Mouse (Mus musculus): ENCODE data around the gene Whrn.
A peak's percentile ranks its signal among the peaks of the same experiment; 100 is the strongest.

Whrn gene

DNA sequence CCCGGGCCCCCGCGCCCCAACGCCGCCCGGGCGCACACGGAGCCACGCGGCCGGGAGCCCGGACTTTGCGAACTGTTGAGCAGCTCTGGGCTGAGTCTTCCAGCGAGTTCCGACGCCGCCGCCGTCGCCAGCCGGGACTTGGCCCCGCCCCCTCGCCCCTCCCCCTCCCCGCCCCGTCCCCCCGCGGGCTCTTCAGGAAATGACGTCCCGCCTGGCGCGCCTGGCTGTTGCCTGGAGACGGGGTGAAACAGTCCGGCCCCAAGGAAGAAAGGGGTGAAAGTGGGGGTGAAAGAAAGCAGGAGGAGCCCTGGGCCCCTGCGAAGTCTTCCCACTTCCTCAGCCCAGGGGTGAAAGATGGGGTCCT, at the start of gene Whrn:
Gene Whrn, minus strand, starts transcription at position 77 of the 364 bp plus-strand sequence.
- DNase-seq (ENCODE audit: extremely low read depth, low read depth) = no peak

DNA sequence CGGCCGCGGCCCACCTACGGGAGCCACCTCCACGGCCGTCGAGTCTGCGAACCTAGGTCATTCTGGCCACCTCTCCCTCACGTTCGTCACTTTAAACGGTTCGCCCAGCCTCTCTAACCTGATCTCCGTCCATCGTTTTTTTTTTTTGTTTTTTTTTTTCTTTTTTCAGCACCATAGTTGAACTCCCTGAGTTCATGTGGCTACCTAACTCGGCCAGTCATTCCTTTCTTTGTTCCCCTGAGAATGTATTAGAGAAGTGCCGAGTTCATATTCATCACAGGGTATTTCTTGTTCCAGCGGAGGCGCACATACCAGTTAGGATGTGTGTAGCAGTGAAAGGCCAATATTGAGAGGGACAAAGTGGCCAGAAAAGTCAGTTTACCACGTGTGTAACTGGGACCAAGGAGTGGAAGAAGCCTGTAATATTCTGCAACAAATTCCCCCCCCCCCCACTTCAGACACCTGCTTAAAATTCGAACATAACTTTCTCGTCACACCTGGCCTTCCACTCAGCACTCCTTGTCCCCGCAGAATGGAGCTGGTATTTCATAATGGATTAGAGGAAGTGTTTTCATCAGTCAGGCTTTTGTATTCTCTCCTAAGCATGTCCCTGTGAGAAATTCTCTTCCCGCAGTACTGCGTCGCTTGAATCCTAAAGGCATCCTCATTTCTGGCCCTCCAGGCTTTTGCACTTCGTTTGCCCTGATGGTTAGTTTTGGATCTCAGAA, 49.6 kb upstream of the Whrn start:
- DNase-seq (ENCODE audit: extremely low read depth, low read depth) = peak; percentile 27

DNA sequence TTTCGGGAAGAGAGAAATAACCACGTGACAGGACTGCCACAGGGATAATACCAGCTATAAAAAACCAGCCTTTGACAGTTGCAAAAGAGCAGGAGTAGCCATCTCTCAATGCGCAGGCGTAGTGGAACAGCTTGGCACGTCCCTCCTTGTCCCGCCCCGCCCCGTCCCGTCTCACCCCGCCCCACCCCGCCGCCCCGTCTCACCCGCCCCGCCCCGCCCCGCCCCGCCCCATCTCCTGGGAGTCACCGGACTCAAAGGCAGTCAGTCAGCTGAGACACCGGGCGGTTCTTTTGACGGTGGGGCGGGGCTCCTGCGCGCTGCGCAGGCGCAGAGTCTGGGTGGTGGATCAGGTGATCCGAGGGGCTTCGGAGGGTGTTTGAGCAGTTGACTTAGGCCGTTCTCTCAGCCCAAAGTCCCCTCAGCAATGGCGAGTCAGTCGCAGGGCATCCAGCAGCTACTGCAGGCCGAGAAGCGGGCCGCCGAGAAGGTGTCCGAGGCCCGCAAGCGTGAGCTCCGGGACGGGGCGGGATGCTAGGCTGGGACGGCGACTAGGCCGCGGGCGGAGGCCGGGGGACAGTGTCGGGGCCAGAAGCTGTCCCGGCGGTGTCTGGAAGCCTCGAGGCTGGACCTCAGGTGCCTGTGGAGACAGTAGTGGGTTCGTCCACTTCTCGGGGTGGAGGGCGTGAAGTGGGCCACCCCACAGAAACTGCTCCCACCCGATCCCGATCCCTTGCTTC, 48.9 kb upstream of the Whrn start, which contains the start of gene Atp6v1g1:
Gene Atp6v1g1, plus strand, starts transcription at position 279 of the 737 bp plus-strand sequence.
- peak; percentile 71 for DNase-seq (ENCODE audit: extremely low read depth, low read depth)

GRCm38 (mm10) chr4:63543746-63544493, 48.1 kb upstream of the Whrn start:
- DNase-seq (ENCODE audit: extremely low read depth, low read depth) = no peak

GRCm38 (mm10) chr4:63542209-63542608, 46.4 kb upstream of the Whrn start:
- DNase-seq (ENCODE audit: extremely low read depth, low read depth) = no peak

- DNase-seq (ENCODE audit: extremely low read depth, low read depth) = no peak
Measured at GRCm38 (mm10) chr4:63537602-63538001, 41.8 kb upstream of the Whrn start.

GRCm38 (mm10) chr4:63530409-63530808, 34.6 kb upstream of the Whrn start:
- no peak for DNase-seq (ENCODE audit: extremely low read depth, low read depth)

DNA sequence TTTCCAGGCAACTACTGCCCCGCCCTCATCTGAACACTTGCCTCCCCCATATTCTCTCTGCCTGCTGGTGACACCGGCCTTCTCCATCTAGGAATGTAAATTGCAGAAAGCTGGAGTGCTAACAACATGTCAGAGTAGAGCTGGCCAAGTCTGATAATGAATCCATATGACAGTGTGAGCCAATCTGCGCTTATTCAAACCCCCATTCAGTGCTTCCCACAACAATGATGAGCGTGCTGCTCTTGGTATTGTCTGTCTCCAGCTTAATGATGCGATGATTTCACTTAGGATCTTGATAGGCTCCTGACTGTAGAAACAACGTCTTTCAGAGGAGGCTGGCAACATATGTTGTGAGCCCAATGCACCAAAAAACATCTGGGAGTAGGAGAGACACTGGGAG, 33.2 kb upstream of the Whrn start:
- no peak for DNase-seq (ENCODE audit: extremely low read depth, low read depth)

DNA sequence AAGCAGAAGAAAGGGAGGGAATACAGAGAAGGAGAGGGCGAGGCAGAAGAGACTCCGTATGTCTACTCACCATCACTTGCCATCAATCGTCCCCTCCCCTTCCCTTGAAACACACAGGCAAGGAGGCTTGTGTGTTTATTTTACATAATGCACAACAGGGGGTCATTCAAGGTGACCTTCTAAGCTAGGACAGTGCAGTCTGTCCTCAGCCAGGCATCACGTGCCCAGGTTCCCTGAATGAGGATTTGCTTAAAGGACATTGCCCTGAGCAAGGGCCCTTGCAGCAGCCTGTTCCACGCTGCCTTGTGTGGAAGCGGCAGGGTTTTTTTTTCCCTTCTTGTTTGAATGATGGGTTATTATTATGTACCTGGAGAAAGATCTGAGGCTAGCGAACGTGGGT, 29.7 kb upstream of the Whrn start:
- DNase-seq (ENCODE audit: extremely low read depth, low read depth) = no peak

GRCm38 (mm10) chr4:63521813-63522419, 26.1 kb upstream of the Whrn start:
- DNase-seq (ENCODE audit: extremely low read depth, low read depth) = no peak

DNA sequence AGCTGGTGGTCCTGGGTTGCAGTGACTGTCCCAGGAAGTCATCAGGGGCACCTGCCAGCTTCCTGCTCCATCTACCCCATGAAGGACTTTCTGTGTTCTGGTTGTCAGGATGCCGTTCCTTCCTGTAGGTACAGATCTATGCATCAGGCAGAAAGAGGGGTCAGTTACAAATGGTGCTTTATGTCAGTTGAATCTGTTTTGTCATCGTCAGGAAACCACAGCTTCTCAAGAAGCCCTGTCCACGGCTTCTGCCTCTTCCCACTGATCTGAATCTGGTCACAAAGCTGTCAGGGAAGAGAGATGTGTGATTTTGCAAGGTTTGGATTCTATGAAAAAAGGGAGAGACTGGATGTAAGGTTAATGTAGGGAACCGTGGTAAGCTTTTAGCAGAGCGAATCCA, 19.2 kb upstream of the Whrn start:
- DNase-seq (ENCODE audit: extremely low read depth, low read depth) = no peak

DNA sequence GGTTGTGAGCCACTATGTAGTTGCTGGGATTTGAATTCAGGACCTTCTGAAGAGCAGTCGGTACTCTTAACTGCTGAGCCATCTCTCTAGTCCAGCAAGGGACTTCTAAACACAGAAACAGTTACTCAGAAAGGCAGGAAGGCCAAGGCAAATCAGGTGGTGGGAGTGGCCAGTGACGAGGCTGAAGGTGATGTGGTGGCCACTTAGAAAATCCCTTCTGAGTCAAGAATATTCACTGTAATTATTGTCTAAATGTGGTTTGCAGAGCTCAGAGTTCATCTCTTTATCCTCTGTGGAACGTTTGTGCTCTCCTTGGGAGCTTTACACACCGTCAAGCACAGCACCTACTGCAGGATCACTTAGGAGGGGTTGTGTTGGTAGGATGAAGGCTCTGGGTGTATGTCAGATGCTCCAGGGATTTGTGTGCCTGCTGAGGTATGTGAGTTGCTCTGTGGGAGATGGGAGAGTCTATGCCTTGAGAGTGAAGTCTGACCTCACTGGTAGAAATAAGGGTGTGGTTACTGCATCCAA, 18.7 kb upstream of the Whrn start:
- DNase-seq (ENCODE audit: extremely low read depth, low read depth) = no peak

- no peak for DNase-seq (ENCODE audit: extremely low read depth, low read depth)
Measured at GRCm38 (mm10) chr4:63512921-63513320, 17.1 kb upstream of the Whrn start.

DNA sequence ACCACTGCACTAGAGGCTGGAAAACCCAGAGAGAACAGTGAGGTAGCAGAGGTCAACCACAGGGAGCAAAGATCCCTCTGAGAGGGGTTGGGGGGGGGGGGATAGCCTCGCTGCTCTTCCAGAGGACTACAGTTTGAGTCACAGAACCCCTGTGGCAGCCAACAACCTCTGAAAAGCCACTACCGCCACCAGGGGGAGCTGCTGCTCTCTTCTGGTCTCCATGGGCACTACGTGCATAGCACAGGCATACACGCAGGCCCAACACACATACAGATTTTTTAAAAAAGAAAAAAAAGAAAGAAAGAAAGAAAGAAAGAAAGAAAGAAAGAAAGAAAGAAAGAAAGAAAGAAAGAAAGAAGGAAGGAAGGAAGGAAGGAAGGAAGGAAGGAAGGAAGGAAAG, 12.4 kb upstream of the Whrn start:
- no peak for DNase-seq (ENCODE audit: extremely low read depth, low read depth)

GRCm38 (mm10) chr4:63507478-63507877, 11.7 kb upstream of the Whrn start:
- DNase-seq (ENCODE audit: extremely low read depth, low read depth) = no peak

GRCm38 (mm10) chr4:63503949-63504348, 8.2 kb upstream of the Whrn start:
- DNase-seq (ENCODE audit: extremely low read depth, low read depth) = no peak

DNA sequence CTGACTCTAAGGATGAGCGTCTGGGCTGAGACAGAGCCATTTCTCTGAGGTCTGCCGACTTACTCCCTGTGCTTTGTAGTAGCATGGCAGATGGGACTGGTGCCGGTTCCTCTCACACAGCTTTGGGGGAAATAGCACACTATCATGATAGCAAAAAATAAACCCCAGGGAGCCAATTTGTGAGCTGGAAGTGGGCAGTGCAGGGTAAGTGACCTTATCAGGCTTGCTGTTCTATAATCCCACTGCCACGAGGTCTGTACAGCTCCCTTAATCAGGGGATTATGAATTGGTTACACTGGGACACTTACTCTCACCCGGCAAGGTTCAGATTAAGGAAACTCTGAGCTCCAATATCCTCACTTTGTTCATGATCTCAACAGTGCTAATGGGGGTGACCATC, 5.3 kb upstream of the Whrn start:
- DNase-seq (ENCODE audit: extremely low read depth, low read depth) = no peak

DNA sequence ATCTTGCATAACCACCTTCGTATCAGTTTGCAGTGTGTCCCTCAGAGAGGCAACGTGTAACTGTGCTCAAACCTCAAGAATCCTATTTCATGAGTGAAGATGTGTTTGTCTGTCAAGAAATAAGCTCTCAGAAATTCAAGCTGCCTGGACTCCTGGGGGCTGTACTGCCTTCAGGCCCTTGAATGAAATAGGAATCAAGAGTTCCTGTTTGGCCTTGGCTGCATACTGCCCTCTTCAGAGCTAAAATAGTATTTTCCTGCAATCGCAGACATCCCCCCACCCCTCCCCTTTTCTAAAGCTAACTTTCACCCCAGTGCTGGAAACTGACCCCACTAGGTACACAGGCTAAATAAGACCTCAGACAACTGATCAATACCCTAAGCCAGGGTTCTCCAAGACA, 2.6 kb upstream of the Whrn start:
- no peak for DNase-seq (ENCODE audit: extremely low read depth, low read depth)

DNA sequence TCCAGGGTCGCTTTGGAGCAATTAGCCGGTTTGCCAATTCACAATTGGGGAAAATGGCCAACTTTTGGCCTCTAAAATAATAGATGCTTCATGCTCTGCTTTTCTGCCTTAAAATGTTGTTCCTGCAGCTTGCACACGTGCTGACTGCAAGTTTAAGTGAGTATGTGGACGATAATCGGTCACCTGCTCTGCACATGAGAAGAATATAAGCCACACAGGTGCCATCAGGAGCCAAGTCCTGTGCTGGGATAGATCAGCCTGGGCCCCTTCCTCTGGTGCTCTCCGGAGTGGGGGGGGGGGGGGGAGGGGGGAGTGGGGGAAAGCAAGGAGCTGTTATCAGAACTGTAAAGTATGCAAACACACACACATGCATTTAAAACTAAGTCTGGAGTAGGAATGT, 521 bp upstream of the Whrn start:
- DNase-seq (ENCODE audit: extremely low read depth, low read depth) = no peak

GRCm38 (mm10) chr4:63494967-63495914, 550 bp downstream of the Whrn start:
- no peak for DNase-seq (ENCODE audit: extremely low read depth, low read depth)
